Mouse (Mus musculus): Measurements from ENCODE around the gene Mettl5. TPM values are rescaled to one million over a fixed set of nuclear protein-coding genes. Genes with fewer than 3 reads are reported as not detected.

Mettl5 gene
- 10 to 100 TPM; 28.1 to 32.3 TPM for polyA plus RNA-seq (2017; shearing (Covaris generic))

GRCm38 (mm10) chr2:69885451-69886305 lies at the start of gene Mettl5:
Gene Mettl5, minus strand, starts transcription at chr2:69885615.

GRCm38 (mm10) chr2:69897039-69897617 lies 11.7 kb upstream of the Mettl5 start, which contains the start of gene Ubr3:
Gene Ubr3, plus strand, starts transcription at chr2:69897246.

GRCm38 (mm10) chr2:69861485-69862091 lies 23.8 kb downstream of the Mettl5 start, which contains the start of gene Ssb:
Gene Ssb, plus strand, starts transcription at chr2:69861562.

GRCm38 (mm10) chr2:69821711-69822110 lies 63.7 kb downstream of the Mettl5 start, which contains the start of gene Klhl23:
Gene Klhl23, plus strand, starts transcription at chr2:69821944.

Other genes with a start within 250 kb of the Mettl5 start
- gene Bbs5, start 238.4 kb downstream of the Mettl5 start, polyA plus RNA-seq (2017; shearing (Covaris generic)) = 1 to 10 TPM in 1 of 2 experiments, under 1 TPM in 1; 0.54 to 4.5 TPM
- gene Klhl41, start 215.5 kb downstream of the Mettl5 start, polyA plus RNA-seq (2017; shearing (Covaris generic)) = under 1 TPM in 1 of 2 experiments, not detected in 1; 0.06 TPM
- gene Fastkd1, start 172.1 kb downstream of the Mettl5 start, polyA plus RNA-seq (2017; shearing (Covaris generic)) = 10 to 100 TPM in 1 of 2 experiments, 1 to 10 TPM in 1; 9.8 to 14.3 TPM
- 100 to 1,000 TPM; 183 to 197 TPM for gene Ppig, start 163.1 kb downstream of the Mettl5 start, polyA plus RNA-seq (2017; shearing (Covaris generic))
- gene Ccdc173, start 96.0 kb downstream of the Mettl5 start, polyA plus RNA-seq (2017; shearing (Covaris generic)) = 1 to 10 TPM; 3.9 to 4.2 TPM
- gene Phospho2, start 96.0 kb downstream of the Mettl5 start, polyA plus RNA-seq (2017; shearing (Covaris generic)) = 10 to 100 TPM; 43.5 to 44.2 TPM
- gene Klhl23, start 63.7 kb downstream of the Mettl5 start, polyA plus RNA-seq (2017; shearing (Covaris generic)) = under 1 TPM in 1 of 2 experiments, not detected in 1; 0.45 TPM
- 100 to 1,000 TPM; 346 to 364 TPM for gene Ssb, start 24.1 kb downstream of the Mettl5 start, polyA plus RNA-seq (2017; shearing (Covaris generic))
- gene Ubr3, start 11.6 kb upstream of the Mettl5 start, polyA plus RNA-seq (2017; shearing (Covaris generic)) = 10 to 100 TPM; 19.5 to 24.8 TPM
- gene Myo3b, start 153.5 kb upstream of the Mettl5 start, polyA plus RNA-seq (2017; shearing (Covaris generic)) = 10 to 100 TPM in 1 of 2 experiments, 1 to 10 TPM in 1; 9.3 to 22.8 TPM

Data from inflammation-experienced regulatory T-cells (primary cell).